Mouse (Mus musculus) C2C12 (cell line): ENCODE results near the gene Asb2.

Source experiments
- CTCF ChIP-seq: IDR thresholded peaks from one replicate; pipeline ENCODE4 v1.5.1; 2011; ENCODE audit not compliant: control insufficient read depth, insufficient read depth, insufficient read length
- MYOD1 ChIP-seq: IDR thresholded peaks from one replicate; pipeline ENCODE4 v1.6.1; 2011; ENCODE audit warnings: low read depth; ENCODE audit not compliant: control insufficient read depth, insufficient read length
- USF1 ChIP-seq: IDR thresholded peaks from one replicate; pipeline ENCODE4 v1.6.1; 2011; ENCODE audit warnings: low read depth, mild to moderate bottlenecking, control low read depth, moderate library complexity

DNA sequence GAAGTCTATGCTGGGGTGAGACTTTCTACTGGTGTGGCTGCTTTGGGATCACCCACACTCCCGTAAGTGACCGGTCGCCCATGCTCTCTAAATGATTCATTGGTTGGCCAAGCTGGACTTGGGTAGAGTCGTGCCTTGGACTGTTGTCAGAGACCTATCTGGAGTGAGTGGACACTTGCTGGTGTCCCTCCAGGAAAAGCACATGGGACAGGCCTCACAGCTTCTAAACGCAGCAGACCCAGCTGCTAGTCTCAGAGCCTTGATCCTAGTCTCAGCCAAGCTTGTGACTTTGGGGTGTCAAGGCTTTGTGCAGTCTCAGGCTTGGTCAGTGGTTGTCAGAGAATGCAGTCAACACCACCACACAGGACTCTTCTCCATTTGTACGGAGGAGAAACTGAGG, 3.1 kb downstream of the Asb2 start:
- TF ChIP-seq CTCF (no peak), USF1 (no peak), MYOD1 (no peak)
